Mouse (Mus musculus): ENCODE data around the gene Tnfrsf9. TPM values are rescaled to one million over a fixed set of nuclear protein-coding genes. Genes with fewer than 3 reads are reported as not detected.

The Tnfrsf9 gene
- total RNA-seq, 2 experiments from 2014 or later = 0.39 to 0.41 TPM

DNA sequence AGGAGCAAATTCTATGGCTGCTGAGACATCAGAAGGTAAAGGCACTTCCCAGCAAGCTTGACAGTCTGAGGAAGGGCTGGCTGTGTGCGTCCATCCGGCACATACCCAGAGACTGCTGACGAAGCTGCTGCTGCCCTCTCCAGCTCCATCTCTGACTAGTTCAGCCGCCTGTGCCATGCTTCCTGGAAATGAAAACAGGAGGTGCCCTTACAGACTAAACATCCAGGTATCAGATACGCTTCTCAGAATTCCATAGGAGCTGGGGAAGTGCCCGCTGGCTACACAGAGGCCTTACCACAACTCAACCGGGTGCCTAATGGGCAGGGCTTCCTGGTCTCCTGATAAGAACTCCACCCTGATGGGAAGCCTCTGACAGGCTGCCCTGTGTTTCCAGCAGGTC, 44.2 kb downstream of the Tnfrsf9 start:
- Histone ChIP-seq H3K27ac (no peak overlapping the region), H3K4me3 (no peak overlapping the region)
- DNase-seq (ENCODE audit: low spot score in 2 of 2) = no peak
- TF ChIP-seq CTCF (conservative IDR thresholded peaks at IDR 0.05) = no peak

DNA sequence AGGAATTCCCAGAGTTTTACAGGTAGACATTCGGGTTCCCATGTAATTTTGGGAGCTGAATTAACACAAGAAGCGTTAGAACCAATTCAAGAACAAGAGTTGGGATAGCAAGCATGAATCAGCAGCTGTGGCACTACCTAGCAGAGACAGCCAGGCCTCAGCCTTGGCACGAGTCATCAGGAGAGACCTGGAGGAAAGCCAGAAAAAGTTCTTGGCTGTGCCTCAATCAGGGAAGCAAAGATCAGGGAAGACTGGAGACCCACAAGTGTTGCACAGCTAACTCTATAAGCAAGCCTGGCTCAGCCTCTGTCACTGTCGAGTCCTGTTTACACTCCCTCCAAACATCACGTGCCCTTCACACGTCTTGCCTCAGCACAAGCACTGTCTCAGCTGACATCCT, 47.9 kb downstream of the Tnfrsf9 start:
- H3K4me3 ChIP-seq = no peak overlapping the region
- no peak for TF ChIP-seq CTCF (conservative IDR thresholded peaks at IDR 0.05)

DNA sequence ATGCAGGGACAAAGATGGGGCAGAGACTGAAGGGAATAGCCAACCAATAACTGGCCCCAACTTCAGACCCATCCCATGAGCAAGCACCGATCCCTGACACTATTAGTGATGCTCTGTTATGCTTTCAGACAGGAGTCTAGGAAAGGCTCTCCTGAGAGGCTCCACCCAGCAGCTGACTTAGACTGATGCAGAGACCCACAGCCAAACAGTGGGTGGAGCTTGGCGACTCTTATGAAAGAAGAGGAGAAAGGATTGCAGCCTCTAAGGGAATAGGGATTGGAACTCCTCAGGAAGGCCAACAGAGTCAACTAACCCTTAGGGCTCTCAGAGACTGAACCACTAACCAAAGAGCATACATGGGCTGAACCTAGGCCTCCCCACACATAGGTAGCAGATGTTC, 49.3 kb downstream of the Tnfrsf9 start:
- Histone ChIP-seq H3K4me3 (no peak overlapping the region), H3K27ac (no peak overlapping the region)
- DNase-seq (ENCODE audit: low spot score in 2 of 2) = no peak
- no peak for TF ChIP-seq CTCF (conservative IDR thresholded peaks at IDR 0.05)

More for the DNA sequence above, 47.9 kb downstream of the Tnfrsf9 start:
- no peak for DNase-seq (ENCODE audit: low spot score in 2 of 2)
- H3K27ac ChIP-seq = no peak overlapping the region

DNA sequence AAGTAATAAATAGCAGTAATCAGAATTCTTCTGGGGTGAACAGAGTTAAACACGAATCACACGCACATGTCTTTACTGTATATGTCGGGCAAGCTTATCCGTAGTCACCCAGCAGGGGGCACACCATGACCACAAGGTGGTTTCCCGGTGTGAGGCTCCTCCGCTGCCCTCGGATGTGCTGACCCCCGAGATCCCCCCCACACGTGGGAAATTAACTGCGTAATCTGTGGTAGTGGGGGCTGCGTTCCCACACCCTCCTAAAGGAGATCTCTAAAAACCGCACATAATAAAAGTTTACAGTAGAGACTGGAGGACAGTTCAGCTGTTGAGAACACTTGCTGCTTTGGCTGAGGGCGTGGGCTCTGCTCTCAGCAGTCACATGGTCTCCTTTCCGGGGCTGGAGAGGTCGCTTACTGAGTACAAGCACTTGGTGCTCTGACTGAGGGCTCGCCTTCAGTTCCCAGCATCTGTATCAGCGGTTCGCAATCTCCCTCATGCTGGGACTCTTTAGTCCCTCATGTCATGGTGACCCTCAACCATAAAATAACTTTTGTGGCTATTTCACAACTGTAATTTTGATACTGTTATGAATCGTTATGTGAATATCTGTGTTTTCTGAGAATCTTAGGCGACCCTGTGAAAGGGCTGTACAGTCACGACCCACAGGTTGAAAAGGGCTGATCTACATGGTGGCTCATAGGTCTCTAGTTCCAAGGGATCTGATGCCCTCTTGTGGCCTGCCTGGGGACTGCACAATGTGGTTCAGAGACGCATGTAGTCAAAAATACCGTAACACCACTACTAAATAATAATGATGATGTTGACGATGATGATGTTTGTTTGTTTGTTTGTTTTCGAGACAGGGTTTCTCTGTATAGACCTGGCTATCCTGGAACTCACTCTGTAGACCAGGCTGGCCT, 50.5 kb downstream of the Tnfrsf9 start:
- H3K27ac ChIP-seq = no peak overlapping the region
- H3K4me3 ChIP-seq = no peak overlapping the region
- peak; percentile 78 for TF ChIP-seq CTCF (conservative IDR thresholded peaks at IDR 0.05)
- DNase-seq (ENCODE audit: low spot score in 2 of 2) = peak; percentile 76 to 92

DNA sequence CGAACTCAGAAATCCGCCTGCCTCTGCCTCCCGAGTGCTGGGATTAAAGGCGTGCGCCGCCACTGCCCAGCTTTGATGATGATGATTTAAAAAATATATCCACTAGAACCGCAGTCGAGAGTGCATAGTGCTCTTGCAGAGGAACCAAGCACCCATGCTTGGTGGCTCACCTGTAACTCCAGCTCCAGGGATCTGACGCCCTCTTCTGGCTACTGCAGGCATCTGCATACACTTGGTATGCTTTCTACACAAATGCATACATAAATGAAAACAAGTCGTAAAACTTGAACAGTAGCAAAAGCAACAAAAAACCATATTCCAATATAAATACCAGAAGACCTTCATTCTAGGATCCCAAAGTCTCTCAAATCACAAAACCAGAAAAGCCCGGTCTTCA, 51.2 kb downstream of the Tnfrsf9 start:
- peak; percentile 51; the same call in 1 of the 2 replicates for TF ChIP-seq CTCF (conservative IDR thresholded peaks at IDR 0.05)
- Histone ChIP-seq H3K4me3 (no peak overlapping the region), H3K27ac (0 out of 2 replicates have a peak overlapping the region, but pooled peaks have one; percentile 53)
- no peak for DNase-seq (ENCODE audit: low spot score in 2 of 2)

DNA sequence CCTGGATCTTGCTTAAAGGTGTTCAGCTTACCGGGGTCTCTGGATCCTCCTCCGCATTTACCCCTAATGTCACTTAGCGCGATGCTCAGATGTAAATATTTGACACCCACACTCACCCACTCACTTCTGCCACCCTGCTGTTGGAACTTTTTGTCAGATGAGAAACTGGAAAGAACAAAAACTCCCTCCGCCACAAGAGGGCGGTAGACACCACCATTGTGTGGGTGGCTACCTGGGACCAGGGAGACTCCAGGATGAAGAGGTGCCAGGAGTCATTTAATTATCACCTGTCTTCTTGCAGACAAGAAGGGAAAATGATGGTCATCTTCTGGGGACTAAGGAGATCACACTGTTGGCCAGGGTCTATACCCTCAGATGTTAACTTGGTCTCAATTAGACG, 52.2 kb downstream of the Tnfrsf9 start:
- peak; percentile 89 for TF ChIP-seq CTCF (conservative IDR thresholded peaks at IDR 0.05)

DNA sequence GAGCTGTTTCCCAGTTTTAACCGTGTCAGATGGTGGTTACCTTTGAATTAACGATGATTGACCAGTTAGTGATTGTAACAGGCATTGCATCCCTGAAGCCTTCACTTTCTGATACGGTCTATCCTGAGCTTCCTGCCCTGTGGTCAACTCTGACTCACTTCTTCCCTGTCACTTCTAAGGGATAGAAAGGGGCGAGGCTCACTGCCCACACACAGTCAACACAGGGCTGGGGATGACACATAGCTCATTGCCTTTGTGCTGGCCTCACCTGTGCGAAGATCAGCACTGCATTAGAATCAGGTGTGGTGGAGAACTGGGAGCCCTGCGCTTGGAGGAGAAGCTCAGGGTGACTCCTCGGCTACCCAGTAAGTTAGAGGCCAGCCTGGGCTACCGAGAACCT, 54.6 kb downstream of the Tnfrsf9 start:
- DNase-seq (ENCODE audit: low spot score in 2 of 2) = no peak
- no peak for TF ChIP-seq CTCF (conservative IDR thresholded peaks at IDR 0.05)
- H3K4me3 ChIP-seq = no peak overlapping the region
- no peak overlapping the region for H3K27ac ChIP-seq

More for the DNA sequence above, 52.2 kb downstream of the Tnfrsf9 start:
- H3K27ac ChIP-seq = no peak overlapping the region
- no peak overlapping the region for H3K4me3 ChIP-seq
- DNase-seq (ENCODE audit: low spot score in 2 of 2) = peak; percentile 59 to 82

DNA sequence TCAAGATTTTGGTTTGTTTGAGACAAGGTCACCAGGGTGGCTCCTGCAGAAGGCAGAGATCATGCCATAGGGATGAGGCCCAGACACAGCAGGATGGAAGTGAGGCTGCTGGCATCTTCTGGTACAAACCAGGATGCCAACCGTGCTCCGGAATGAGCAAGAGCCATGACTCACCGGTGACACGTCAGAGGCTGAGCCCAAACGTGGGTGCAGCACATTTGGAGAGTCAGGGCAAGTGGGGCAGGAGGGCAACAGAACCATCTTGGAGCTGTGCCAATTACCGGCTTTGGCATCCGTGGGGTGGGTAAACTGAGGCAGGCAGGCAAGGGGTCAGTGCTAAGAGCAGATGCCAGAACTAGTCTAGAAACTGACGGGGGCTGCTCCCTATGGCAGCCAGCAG, 58.9 kb downstream of the Tnfrsf9 start:
- no peak for TF ChIP-seq CTCF (conservative IDR thresholded peaks at IDR 0.05)
- Histone ChIP-seq H3K27ac (no peak overlapping the region), H3K4me3 (no peak overlapping the region)
- no peak for DNase-seq (ENCODE audit: low spot score in 2 of 2)

DNA sequence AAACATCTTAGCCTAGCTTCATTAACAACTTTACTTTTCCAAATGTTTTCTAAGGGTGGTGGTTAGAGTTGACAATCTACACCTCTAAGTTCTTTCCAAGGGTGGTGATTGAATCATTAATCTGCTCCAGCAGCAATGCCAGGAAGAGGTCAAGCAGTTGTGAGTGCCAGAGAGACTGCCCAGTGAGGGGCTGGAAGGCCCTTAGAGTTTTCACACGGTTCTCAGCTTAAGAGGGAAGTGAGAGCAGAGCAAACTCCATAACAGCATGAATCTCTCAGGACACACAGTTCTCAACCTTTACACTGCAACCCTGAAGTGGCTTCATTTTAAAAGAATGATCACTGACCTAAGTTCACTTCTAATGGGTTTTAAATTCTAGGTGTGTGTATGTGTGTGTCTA, 60.8 kb downstream of the Tnfrsf9 start:
- no peak for DNase-seq (ENCODE audit: low spot score in 2 of 2)
- no peak for TF ChIP-seq CTCF (conservative IDR thresholded peaks at IDR 0.05)
- no peak overlapping the region for H3K4me3 ChIP-seq

DNA sequence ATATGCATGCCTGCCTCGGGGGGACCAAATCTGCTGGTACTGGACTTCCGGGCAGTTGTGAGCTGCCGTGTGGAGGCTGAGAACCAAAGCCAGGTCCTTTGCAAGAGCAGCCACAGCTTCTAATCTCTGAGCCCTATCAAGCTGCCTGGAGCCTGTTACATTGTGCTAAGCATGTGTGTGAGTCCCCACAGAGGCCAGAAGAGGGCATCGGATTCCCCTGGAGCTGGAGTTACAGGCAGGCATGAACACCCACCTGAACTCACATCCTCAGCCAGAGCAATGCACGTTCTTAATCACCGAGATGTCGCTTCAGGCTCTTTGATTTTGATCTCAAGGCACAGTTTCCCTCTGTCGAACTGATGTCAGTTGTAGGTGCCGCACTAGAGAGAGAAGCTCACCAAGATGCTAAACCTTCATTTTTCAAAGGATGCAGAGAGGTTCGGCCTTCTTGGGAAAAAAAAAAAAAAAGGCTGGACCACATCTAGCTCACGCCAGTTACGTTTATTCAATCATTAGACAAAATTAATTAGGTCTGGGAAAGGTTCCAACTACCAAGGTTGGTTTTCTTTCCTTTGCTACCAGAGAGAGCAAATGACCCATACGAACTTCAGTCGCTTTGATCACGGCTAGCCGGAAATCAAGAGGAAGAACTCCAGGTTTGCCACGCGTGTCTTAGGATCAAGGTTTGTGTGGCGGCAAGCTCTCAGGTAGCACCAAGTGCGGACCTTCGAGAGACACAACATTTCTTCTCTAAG, 64.0 kb downstream of the Tnfrsf9 start:
- peak; percentile 36 for TF ChIP-seq CTCF (conservative IDR thresholded peaks at IDR 0.05)
- DNase-seq (ENCODE audit: low spot score in 2 of 2) = no peak
- H3K27ac ChIP-seq = no peak overlapping the region
- H3K4me3 ChIP-seq = no peak overlapping the region

More for the DNA sequence above, 60.8 kb downstream of the Tnfrsf9 start:
- no peak overlapping the region for H3K27ac ChIP-seq

DNA sequence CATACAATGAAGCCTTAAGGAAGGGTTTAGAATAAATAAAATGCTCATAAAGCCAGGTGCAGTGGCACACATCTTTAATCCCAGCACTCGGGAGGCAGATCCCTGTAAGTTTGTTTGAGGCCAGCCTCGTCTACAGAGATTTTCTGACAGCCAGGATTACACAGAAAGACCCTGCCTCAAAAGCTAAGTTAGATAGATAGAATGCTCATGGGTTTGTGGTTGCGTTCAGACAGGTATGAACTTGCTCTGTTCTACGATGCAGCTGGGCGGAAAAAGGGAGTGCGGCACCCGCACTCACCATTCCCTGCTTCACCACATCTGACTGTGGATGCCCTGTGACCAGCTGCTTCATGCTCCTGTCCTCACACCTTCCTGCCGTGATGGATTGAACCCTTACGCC, 65.1 kb downstream of the Tnfrsf9 start:
- H3K27ac ChIP-seq = no peak overlapping the region
- no peak overlapping the region for H3K4me3 ChIP-seq
- DNase-seq (ENCODE audit: low spot score in 2 of 2) = no peak
- no peak for TF ChIP-seq CTCF (conservative IDR thresholded peaks at IDR 0.05)

DNA sequence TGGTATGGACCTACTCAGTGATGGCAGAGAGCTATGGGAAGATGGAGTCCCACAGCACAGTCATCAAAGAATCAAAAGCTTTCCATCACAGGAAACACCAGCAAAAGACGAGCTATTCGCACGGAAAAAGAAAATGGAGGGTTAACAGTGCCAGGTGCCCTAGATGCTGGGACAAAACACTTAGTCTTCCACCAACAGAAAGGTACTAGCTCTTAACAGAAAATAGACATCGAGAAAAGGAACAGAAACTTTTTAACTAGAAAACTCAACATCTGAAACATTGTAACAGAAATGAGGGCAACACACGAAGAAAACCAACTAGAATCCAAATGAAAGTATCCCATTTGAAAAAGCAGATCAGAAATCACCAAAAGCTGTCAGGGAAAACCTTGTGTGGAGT, 65.8 kb downstream of the Tnfrsf9 start:
- no peak for TF ChIP-seq CTCF (conservative IDR thresholded peaks at IDR 0.05)
- Histone ChIP-seq H3K27ac (no peak overlapping the region), H3K4me3 (no peak overlapping the region)
- DNase-seq (ENCODE audit: low spot score in 2 of 2) = no peak

DNA sequence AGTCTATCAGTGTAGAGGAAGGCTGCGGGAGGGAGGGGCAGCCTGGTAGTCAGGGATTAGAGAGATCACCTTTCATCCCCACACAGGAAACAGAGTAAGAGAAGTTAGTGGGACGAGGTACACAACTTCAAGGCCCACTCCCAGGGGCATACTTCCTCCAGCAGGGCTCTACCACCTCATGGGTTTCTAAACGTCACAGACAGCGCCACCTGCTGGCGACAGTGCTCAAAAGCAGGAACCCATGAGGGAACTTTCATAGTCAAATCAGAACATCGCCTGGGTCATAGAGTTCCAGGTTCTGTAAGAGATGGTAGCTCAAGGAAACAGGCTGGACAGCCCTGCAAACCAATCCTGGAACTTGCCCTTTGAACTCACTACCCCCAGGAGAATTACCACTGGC, 75.8 kb downstream of the Tnfrsf9 start:
- no peak overlapping the region for H3K4me3 ChIP-seq
- TF ChIP-seq CTCF (conservative IDR thresholded peaks at IDR 0.05) = peak; percentile 75
- no peak for DNase-seq (ENCODE audit: low spot score in 2 of 2)
- no peak overlapping the region for H3K27ac ChIP-seq

Other genes with a start within 250 kb of the Tnfrsf9 start
- gene Errfi1, start 60.6 kb upstream of the Tnfrsf9 start, total RNA-seq (2021) = 10 to 100 TPM; 42.5 to 50.6 TPM
- 100 to 1,000 TPM; 250 to 252 TPM for gene Park7, start 125 bp upstream of the Tnfrsf9 start, total RNA-seq (2021)
- not detected for gene Uts2, start 82.5 kb downstream of the Tnfrsf9 start, total RNA-seq (2021)
- gene Per3, start 130.1 kb downstream of the Tnfrsf9 start, total RNA-seq (2021) = 10 to 100 TPM; 31.6 to 35.6 TPM
- gene Vamp3, start 143.4 kb downstream of the Tnfrsf9 start, total RNA-seq (2021) = 10 to 100 TPM; 27.3 to 31.3 TPM
- not detected for gene Gm13090, start 175.0 kb downstream of the Tnfrsf9 start, total RNA-seq (2021)